20 mouse cellular contexts compared by ENCODE assay signal in genomic region chr12:77788273-77788672, GRCm38 (mm10).
A peak's percentile ranks its signal among the peaks of the same experiment; 100 is the strongest.
DNase-seq lines count a peak whose midpoint lies in the region; ATAC-seq lines count a peak whose summit lies in the region.
"Had no signal": no experiment of that assay in that cellular context is flagged by ENCODE, and none has a peak within 500 bp of the region (broad histone marks: within the 10 kb centered on the region; RNA-seq: fewer than 3 reads in every experiment).

No protein-coding gene starts in this region.

- H3K27ac ChIP-seq in hindbrain, embryonic 12.5 days = no peak overlapping the region
- H3K27ac ChIP-seq: embryonic facial prominence, embryonic 15.5 days; heart, embryonic 13.5 days; liver, embryonic 13.5 days; midbrain, embryonic 10.5 days; neural tube, embryonic 12.5 days had no signal

- H3K9me3 ChIP-seq in hindbrain, embryonic 12.5 days (replicated peaks) = no peaks in the 10 kb centered on the region
- H3K9me3 ChIP-seq: embryonic facial prominence, embryonic 15.5 days; heart, embryonic 13.5 days; liver, embryonic 13.5 days; midbrain, embryonic 10.5 days; neural tube, embryonic 12.5 days had no signal

- no peak overlapping the region for H3K9ac ChIP-seq in hindbrain, embryonic 12.5 days
- H3K9ac ChIP-seq: embryonic facial prominence, embryonic 15.5 days; heart, embryonic 13.5 days; liver, embryonic 13.5 days; lung, embryonic 14.5 days; neural tube, embryonic 12.5 days had no signal

- peaks cover 10% of the 10 kb centered on the region for H3K4me1 ChIP-seq in hindbrain, embryonic 12.5 days

- H3K4me3 ChIP-seq in hindbrain, embryonic 12.5 days = no peak overlapping the region
- H3K4me3 ChIP-seq: embryonic facial prominence, embryonic 15.5 days; heart, embryonic 13.5 days; liver, embryonic 13.5 days; midbrain, embryonic 10.5 days; neural tube, embryonic 12.5 days had no signal

- peak; percentile 26; the same call in 1 of the 2 replicates for ATAC-seq in megakaryocyte, adult 5-6 weeks (ENCODE audit: poor library complexity, severe bottlenecking)
- ATAC-seq in hindbrain, embryonic 12.5 days (ENCODE audit: low FRiP score) = no peak

- H3K4me2 ChIP-seq in hindbrain, embryonic 12.5 days (replicated peaks) = no peak overlapping the region
- H3K4me2 ChIP-seq: embryonic facial prominence, embryonic 15.5 days; heart, embryonic 13.5 days; liver, embryonic 13.5 days; lung, embryonic 14.5 days; neural tube, embryonic 12.5 days had no signal

- WGBS in hindbrain, embryonic 12.5 days = 72% methylated on average over 2 of the region's 2 CpGs

- no peaks in the 10 kb centered on the region for H3K27me3 ChIP-seq in hindbrain, embryonic 12.5 days
- H3K27me3 ChIP-seq: embryonic facial prominence, embryonic 15.5 days; heart, embryonic 13.5 days; liver, embryonic 13.5 days; neural tube, embryonic 12.5 days had no signal

- peak; percentile 9 for DNase-seq in thymus, postnatal 14 days
- no peak for DNase-seq in thymus, postnatal 4 days
- peak; percentile 73 for DNase-seq in T-cell, adult 2 months (ENCODE audit: low spot score)
- no peak for DNase-seq in kidney, adult 18-20 months
- no peak for DNase-seq in kidney, adult 9 months
- DNase-seq: adrenal gland, postnatal 10 days; cerebellum, adult 11-12 months; cerebellum, postnatal 25 days; heart, postnatal 36 days; liver, embryonic 13.5 days; lung, embryonic 14.5 days; lung, postnatal 36 days; right cerebral cortex, adult 18-20 months; thymus, postnatal 25 days had no signal

- no peaks in the 10 kb centered on the region for H3K36me3 ChIP-seq in hindbrain, embryonic 12.5 days
- H3K36me3 ChIP-seq: embryonic facial prominence, embryonic 15.5 days; heart, embryonic 13.5 days; liver, embryonic 13.5 days; midbrain, embryonic 10.5 days; neural tube, embryonic 12.5 days had no signal

Comparison
In these comparisons a context has a peak if more than half of its experiments do, and no peak if none do; other contexts are left out.
1. DNase-seq: peak in thymus, postnatal 14 days (single experiment) and T-cell, adult 2 months (single experiment); none in thymus, postnatal 4 days (single experiment), kidney, adult 18-20 months (single experiment) and kidney, adult 9 months (single experiment).